Mouse (Mus musculus): Measurements from ENCODE around the gene Ntrk2.

The Ntrk2 gene

GRCm38 (mm10) chr13:58840731-58841359 lies 34.5 kb downstream of the Ntrk2 start:
- peak; percentile 42 for DNase-seq (ENCODE audit: inconsistent ontology term)

GRCm38 (mm10) chr13:58843826-58844225 lies 37.5 kb downstream of the Ntrk2 start:
- no peak for DNase-seq (ENCODE audit: inconsistent ontology term)

- DNase-seq (ENCODE audit: inconsistent ontology term) = no peak
Measured at GRCm38 (mm10) chr13:58848578-58848977, 42.2 kb downstream of the Ntrk2 start.

- no peak for DNase-seq (ENCODE audit: inconsistent ontology term)
Measured at GRCm38 (mm10) chr13:58853685-58854084, 47.3 kb downstream of the Ntrk2 start.

- no peak for DNase-seq (ENCODE audit: inconsistent ontology term)
Measured at GRCm38 (mm10) chr13:58866239-58866638, 59.9 kb downstream of the Ntrk2 start.

GRCm38 (mm10) chr13:58866776-58867435 lies 60.5 kb downstream of the Ntrk2 start:
- DNase-seq (ENCODE audit: inconsistent ontology term) = no peak

- DNase-seq (ENCODE audit: inconsistent ontology term) = no peak
Measured at GRCm38 (mm10) chr13:58882468-58882867, 76.1 kb downstream of the Ntrk2 start.

- DNase-seq (ENCODE audit: inconsistent ontology term) = no peak
Measured at GRCm38 (mm10) chr13:58882916-58883315, 76.5 kb downstream of the Ntrk2 start.

- DNase-seq (ENCODE audit: inconsistent ontology term) = no peak
Measured at GRCm38 (mm10) chr13:58886108-58886507, 79.7 kb downstream of the Ntrk2 start.

- no peak for DNase-seq (ENCODE audit: inconsistent ontology term)
Measured at GRCm38 (mm10) chr13:58896254-58896910, 90.0 kb downstream of the Ntrk2 start.

- DNase-seq (ENCODE audit: inconsistent ontology term) = no peak
Measured at GRCm38 (mm10) chr13:58899337-58899736, 93.0 kb downstream of the Ntrk2 start.

GRCm38 (mm10) chr13:58902313-58902712 lies 95.9 kb downstream of the Ntrk2 start:
- no peak for DNase-seq (ENCODE audit: inconsistent ontology term)

- DNase-seq (ENCODE audit: inconsistent ontology term) = no peak
Measured at GRCm38 (mm10) chr13:58904742-58905735, 98.7 kb downstream of the Ntrk2 start.

GRCm38 (mm10) chr13:58911936-58912335 lies 105.6 kb downstream of the Ntrk2 start:
- DNase-seq (ENCODE audit: inconsistent ontology term) = no peak

- no peak for DNase-seq (ENCODE audit: inconsistent ontology term)
Measured at GRCm38 (mm10) chr13:58912559-58912958, 106.2 kb downstream of the Ntrk2 start.

- DNase-seq (ENCODE audit: inconsistent ontology term) = no peak
Measured at GRCm38 (mm10) chr13:58914061-58914814, 107.9 kb downstream of the Ntrk2 start.

- no peak for DNase-seq (ENCODE audit: inconsistent ontology term)
Measured at GRCm38 (mm10) chr13:58916348-58916747, 110.0 kb downstream of the Ntrk2 start.

- no peak for DNase-seq (ENCODE audit: inconsistent ontology term)
Measured at GRCm38 (mm10) chr13:58920241-58920640, 113.9 kb downstream of the Ntrk2 start.

GRCm38 (mm10) chr13:58921255-58921654 lies 114.9 kb downstream of the Ntrk2 start:
- DNase-seq (ENCODE audit: inconsistent ontology term) = no peak

- no peak for DNase-seq (ENCODE audit: inconsistent ontology term)
Measured at GRCm38 (mm10) chr13:58921705-58922104, 115.3 kb downstream of the Ntrk2 start.

- DNase-seq (ENCODE audit: inconsistent ontology term) = no peak
Measured at GRCm38 (mm10) chr13:58922174-58922573, 115.8 kb downstream of the Ntrk2 start.
